ENCODE assay signal across 18 mouse cellular contexts in the genomic region with DNA sequence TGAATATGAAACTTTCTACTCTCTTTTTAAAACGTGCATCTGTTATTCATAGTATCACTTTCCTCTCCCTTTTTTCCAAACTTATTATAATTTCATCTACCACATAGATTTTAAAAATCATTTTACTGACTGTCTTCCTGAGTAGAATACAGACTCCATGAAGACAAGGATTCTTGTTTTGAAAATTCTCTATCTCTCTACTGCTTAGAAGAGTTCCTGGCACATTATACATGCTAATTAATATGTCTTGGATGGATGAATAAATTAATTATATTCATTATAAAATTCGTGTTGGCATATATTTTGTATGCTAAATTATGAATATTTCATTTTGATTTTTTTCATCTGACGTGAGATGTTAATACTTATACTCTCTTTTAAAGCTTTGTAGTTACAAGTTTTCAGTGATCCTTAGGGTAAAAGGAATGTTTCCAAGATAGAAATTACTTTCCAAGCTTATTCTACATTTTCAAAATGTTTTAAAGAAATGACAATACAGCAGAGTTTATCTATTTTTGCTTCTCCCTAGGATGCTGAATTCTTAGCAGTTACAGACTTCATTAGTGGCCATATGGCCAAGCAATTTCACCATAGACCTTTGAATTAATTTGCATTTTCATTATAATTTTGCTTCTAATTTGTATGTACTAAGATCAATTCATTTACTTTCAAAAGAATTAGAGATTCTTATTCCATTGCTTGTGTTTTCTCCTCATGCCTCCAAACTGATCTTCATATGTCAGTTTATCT.
"Had no signal": no experiment of that assay in that cellular context is flagged by ENCODE, and none has a peak within 500 bp of the region (broad histone marks: within the 10 kb centered on the region; RNA-seq: fewer than 3 reads in every experiment).

No protein-coding gene starts in this region.

- H3K27ac ChIP-seq: lung, embryonic 15.5 days; macrophage; midbrain, embryonic 10.5 days; midbrain, embryonic 12.5 days; neural tube, embryonic 13.5 days; neural tube, embryonic 15.5 days had no signal

- H3K36me3 ChIP-seq: lung, embryonic 15.5 days; midbrain, embryonic 10.5 days; midbrain, embryonic 12.5 days; neural tube, embryonic 13.5 days; neural tube, embryonic 15.5 days had no signal

- H3K9ac ChIP-seq: liver, postnatal 0 days; lung, embryonic 15.5 days; midbrain, embryonic 12.5 days; neural tube, embryonic 13.5 days; neural tube, embryonic 15.5 days had no signal

- ATAC-seq: liver, postnatal 0 days; lung, postnatal 0 days; midbrain, embryonic 16.5 days had no signal

- H3K4me3 ChIP-seq: lung, embryonic 15.5 days; midbrain, embryonic 10.5 days; midbrain, embryonic 12.5 days; myocyte; neural tube, embryonic 13.5 days; neural tube, embryonic 15.5 days had no signal

- H3K9me3 ChIP-seq: lung, embryonic 15.5 days; midbrain, embryonic 10.5 days; midbrain, embryonic 12.5 days; neural tube, embryonic 13.5 days; neural tube, embryonic 15.5 days had no signal

- H3K4me1 ChIP-seq: lung, embryonic 15.5 days; midbrain, embryonic 10.5 days; midbrain, embryonic 12.5 days; neural tube, embryonic 13.5 days; neural tube, embryonic 15.5 days had no signal

- DNase-seq: liver, postnatal 0 days; lung, adult 2 months; midbrain, embryonic 14.5 days; retina, postnatal 1 day; right cerebral cortex, adult 18-20 months; spleen, adult 18-20 months; thymus, adult 18-20 months; thymus, postnatal 14 days; thymus, postnatal 36 days had no signal

- H3K4me2 ChIP-seq: lung, embryonic 15.5 days; midbrain, embryonic 12.5 days; neural tube, embryonic 13.5 days; neural tube, embryonic 15.5 days had no signal

- H3K27me3 ChIP-seq: lung, embryonic 15.5 days; midbrain, embryonic 12.5 days; neural tube, embryonic 13.5 days; neural tube, embryonic 15.5 days had no signal
